Mouse (Mus musculus) CH12.LX (cell line): ENCODE results near the gene Slc22a22. TPM values are rescaled to one million over a fixed set of nuclear protein-coding genes. Genes with fewer than 3 reads are reported as not detected.

Experiments
- DNase-seq: peaks from one replicate; pipeline ENCODE4 v3.0.0-alpha.2; 2013; ENCODE audit errors: extremely low read depth
- H3K27ac ChIP-seq: 2 replicates; pipeline ENCODE4 v1.5.1; 2012; ENCODE audit warnings: low read depth, mild to moderate bottlenecking, control low read depth, moderate library complexity; ENCODE audit not compliant: insufficient read depth
- H3K27me3 ChIP-seq: replicated peaks from 2 replicates; pipeline ENCODE3; 2012; ENCODE audit warnings: inconsistent platforms
- H3K36me3 ChIP-seq, 2 experiments: replicated peaks in 1 of 2; 2 replicates each; pipeline versions ENCODE3 to v1.6.1; 2012; ENCODE audit warnings: inconsistent platforms in 1 of 2, low read length in 1 of 2, mild to moderate bottlenecking in 1 of 2, mixed read lengths in 1 of 2, moderate library complexity in 1 of 2; ENCODE audit not compliant: control insufficient read depth in 1 of 2, insufficient read depth in 1 of 2
- H3K4me1 ChIP-seq, 2 experiments: 2 replicates each; pipeline ENCODE4 v1.6.1; 2012; ENCODE audit warnings: inconsistent platforms in 1 of 2, moderate library complexity in 1 of 2; ENCODE audit not compliant: insufficient read depth in 2 of 2, control insufficient read depth in 1 of 2
- H3K4me2 ChIP-seq: 2 replicates; pipeline ENCODE4 v1.6.1; 2012; ENCODE audit warnings: low read depth, mild to moderate bottlenecking, control low read depth; ENCODE audit not compliant: poor library complexity, insufficient read depth, severe bottlenecking
- H3K4me3 ChIP-seq, 3 experiments: fragments of 150-350 bp in 1 of 3; sonication (generic) in 1 of 3; replicated peaks in 1 of 3; 2 replicates each; pipeline versions ENCODE3 to v1.5.1; 2011 to 2012; ENCODE audit warnings: low read depth in 2 of 3, low read length in 2 of 3, mild to moderate bottlenecking in 2 of 3, moderate library complexity in 2 of 3, control low read depth in 1 of 3, improper control_type of control experiment in 1 of 3, inconsistent platforms in 1 of 3, mixed read lengths in 1 of 3; ENCODE audit not compliant: poor library complexity in 1 of 3
- H3K79me2 ChIP-seq: replicated peaks from 2 replicates; pipeline ENCODE4 v1.6.1; 2012; ENCODE audit warnings: mild to moderate bottlenecking, moderate library complexity; ENCODE audit not compliant: control insufficient read depth, poor library complexity, insufficient read depth, severe bottlenecking; ENCODE audit errors: extremely low read depth
- H3K9ac ChIP-seq: 2 replicates; pipeline ENCODE4 v1.6.1; 2012; ENCODE audit warnings: low read depth, mild to moderate bottlenecking, control low read depth, moderate library complexity; ENCODE audit not compliant: insufficient read depth
- H3K9me3 ChIP-seq: replicated peaks from 2 replicates; pipeline ENCODE3; 2012; ENCODE audit warnings: low read length, inconsistent platforms, mixed read lengths
- CHD2 ChIP-seq: IDR thresholded peaks from 2 replicates; pipeline ENCODE4 v1.6.1; 2011; ENCODE audit warnings: low read length, improper control_type of control experiment
- E2F4 ChIP-seq: IDR thresholded peaks from 2 replicates; pipeline ENCODE4 v1.6.1; 2011; ENCODE audit warnings: low read depth, low read length, improper control_type of control experiment; ENCODE audit not compliant: insufficient replicate concordance
- EP300 ChIP-seq: IDR thresholded peaks from 2 replicates; pipeline ENCODE4 v1.6.1; 2011; ENCODE audit warnings: low read length, improper control_type of control experiment
- ETS1 ChIP-seq: conservative IDR thresholded peaks from 2 replicates; pipeline ENCODE4 v1.6.1; 2012; ENCODE audit warnings: low read depth, mild to moderate bottlenecking, inconsistent platforms, low read length, improper control_type of control experiment, moderate library complexity
- GABPA ChIP-seq: IDR thresholded peaks from 2 replicates; pipeline ENCODE4 v1.6.1; 2012; ENCODE audit warnings: low read depth, low read length, improper control_type of control experiment, inconsistent platforms; ENCODE audit not compliant: insufficient replicate concordance
- IRF4 ChIP-seq: IDR thresholded peaks from 2 replicates; pipeline ENCODE4 v1.6.1; 2014; ENCODE audit warnings: low read depth, mild to moderate bottlenecking, inconsistent platforms, low read length, improper control_type of control experiment
- JUN ChIP-seq: IDR thresholded peaks from 2 replicates; pipeline ENCODE4 v1.6.1; 2011; ENCODE audit warnings: low read depth, mild to moderate bottlenecking, low read length, improper control_type of control experiment, moderate library complexity; ENCODE audit not compliant: insufficient read depth
- MAFK ChIP-seq: IDR thresholded peaks from 2 replicates; pipeline ENCODE4 v1.6.1; 2011; ENCODE audit warnings: low read length, improper control_type of control experiment; ENCODE audit not compliant: insufficient replicate concordance
- MAX ChIP-seq: IDR thresholded peaks from 2 replicates; pipeline ENCODE4 v1.6.1; 2011; ENCODE audit warnings: low read length, improper control_type of control experiment
- MAZ ChIP-seq: IDR thresholded peaks from 2 replicates; pipeline ENCODE4 v1.6.1; 2012; ENCODE audit warnings: low read depth, mild to moderate bottlenecking, inconsistent platforms, low read length, improper control_type of control experiment, moderate library complexity
- MYC ChIP-seq: IDR thresholded peaks from 2 replicates; pipeline ENCODE4 v1.6.1; 2011; ENCODE audit warnings: low read depth, mild to moderate bottlenecking, improper control_type of control experiment, low read length
- NELFE ChIP-seq: IDR thresholded peaks from 2 replicates; pipeline ENCODE4 v1.6.1; 2011; ENCODE audit warnings: low read depth, low read length, improper control_type of control experiment
- POLR2A ChIP-seq: IDR thresholded peaks from 2 replicates; pipeline ENCODE4 v1.6.1; 2011; ENCODE audit warnings: low read depth, mild to moderate bottlenecking, improper control_type of control experiment, low read length
- POLR2AphosphoS2 ChIP-seq: IDR thresholded peaks from 2 replicates; pipeline ENCODE4 v1.6.1; 2011; ENCODE audit warnings: low read depth, low read length, improper control_type of control experiment
- RAD21 ChIP-seq: IDR thresholded peaks from 2 replicates; pipeline ENCODE4 v1.6.1; 2011; ENCODE audit warnings: low read depth, mild to moderate bottlenecking, low read length, improper control_type of control experiment, moderate library complexity
- TBP ChIP-seq: conservative IDR thresholded peaks from 2 replicates; pipeline ENCODE4 v1.6.1; 2011; ENCODE audit warnings: low read depth, low read length, improper control_type of control experiment
- UBTF ChIP-seq: IDR thresholded peaks from 2 replicates; pipeline ENCODE4 v1.6.1; 2012; ENCODE audit warnings: low read depth, mild to moderate bottlenecking, inconsistent platforms, low read length, improper control_type of control experiment, moderate library complexity
- USF2 ChIP-seq: conservative IDR thresholded peaks from 2 replicates; pipeline ENCODE4 v1.6.1; 2011; ENCODE audit warnings: low read depth, low read length, improper control_type of control experiment
- ZMIZ1 ChIP-seq: IDR thresholded peaks from 2 replicates; pipeline ENCODE4 v1.6.1; 2012; ENCODE audit warnings: low read depth, mild to moderate bottlenecking, inconsistent platforms, low read length, improper control_type of control experiment
- dilution Hi-C: fragments of 300-500 bp; cut with MboI; formaldehyde crosslinking; loops from 2 replicates; pipeline ENCODE4 v1.14.3; 2020; ENCODE audit warnings: low sequenced_read_pairs; ENCODE audit not compliant: extremely low pct_unique_long_range_greater_than_20kb, extremely low pct_ligation_motif_present
- in situ Hi-C: fragments of 300-500 bp; cut with MboI; formaldehyde crosslinking; loops from 3 replicates; pipeline ENCODE4 v1.14.3; 2019; ENCODE audit warnings: low sequenced_read_pairs, low pct_ligation_motif_present, low pct_unique_long_range_greater_than_20kb, mixed read lengths
- polyA plus RNA-seq: library from polyadenylated mRNA; unstranded; fragments of >175 nt; gene quantifications from 2 replicates; pipeline ENCODE4 v1.2.1, GENCODE M21; 2012; ENCODE audit warnings: low read depth; ENCODE audit not compliant: insufficient read length
- total RNA-seq, 2 experiments: library from RNA; depleted of rRNA; stranded (reverse); fragments of 300-350 nt in 1 of 2; fragments of >200 nt in 1 of 2; gene quantifications; 2 replicates each; pipeline ENCODE4 v1.2.3; 2012 to 2014

Gene Slc22a22
- total and polyA plus RNA-seq, 3 experiments, result not detected

GRCm38 (mm10) chr15:57503656-57504055 lies 26.2 kb upstream of the Slc22a22 start:
- Histone ChIP-seq H3K79me2 (no peaks in the 10 kb centered on the region), H3K4me2 (no peak overlapping the region), H3K4me3 (no peak overlapping the region), H3K4me1 (no peaks in the 10 kb centered on the region), H3K9me3 (no peaks in the 10 kb centered on the region), H3K27me3 (no peaks in the 10 kb centered on the region), H3K9ac (no peak overlapping the region), H3K27ac (no peak overlapping the region), H3K36me3 (no peaks in the 10 kb centered on the region)
- no peak for DNase-seq
- TF ChIP-seq GABPA, result no peak
- no peak for TF ChIP-seq POLR2A
- no peak for TF ChIP-seq JUN
- no peak for TF ChIP-seq EP300
- no peak for TF ChIP-seq ETS1
- no peak for TF ChIP-seq NELFE
- TF ChIP-seq ZMIZ1, result no peak
- TF ChIP-seq RAD21, result no peak
- TF ChIP-seq POLR2AphosphoS2, result no peak
- TF ChIP-seq USF2, result no peak
- no peak for TF ChIP-seq TBP
- no peak for TF ChIP-seq UBTF
- no peak for TF ChIP-seq MAZ
- TF ChIP-seq IRF4, result no peak
- no peak for TF ChIP-seq E2F4
- no peak for TF ChIP-seq MYC
- in situ Hi-C loops, result loop anchor here (25.0 kb wide), 2 partner anchors 791 to 1441 kb away; no protein-coding TSS in a partner anchor
- dilution Hi-C loops, result no loop called here

GRCm38 (mm10) chr15:57501559-57501958 lies 24.1 kb upstream of the Slc22a22 start:
- H3K4me1 ChIP-seq, result no peaks in the 10 kb centered on the region
- no peaks in the 10 kb centered on the region for H3K9me3 ChIP-seq
- no peak overlapping the region for H3K9ac ChIP-seq
- no peak overlapping the region for H3K4me3 ChIP-seq
- H3K27ac ChIP-seq, result no peak overlapping the region
- in situ Hi-C loops (loop anchor here (25.0 kb wide), 2 partner anchors 789 to 1439 kb away; no protein-coding TSS in a partner anchor), dilution Hi-C loops (no loop called here)
- DNase-seq, result no peak
- H3K4me2 ChIP-seq, result no peak overlapping the region
- no peaks in the 10 kb centered on the region for H3K36me3 ChIP-seq
- no peaks in the 10 kb centered on the region for H3K27me3 ChIP-seq
- H3K79me2 ChIP-seq, result no peaks in the 10 kb centered on the region
- TF ChIP-seq MAX (no peak), CHD2 (no peak), MAFK (no peak), UBTF (no peak)
